Mouse (Mus musculus): ENCODE measurements around the gene Alk. TPM values are rescaled to one million over a fixed set of nuclear protein-coding genes. Genes with fewer than 3 reads are reported as not detected.

The Alk gene
- total and polyA plus RNA-seq, 3 experiments, result 0.02 TPM; not detected in 2

DNA sequence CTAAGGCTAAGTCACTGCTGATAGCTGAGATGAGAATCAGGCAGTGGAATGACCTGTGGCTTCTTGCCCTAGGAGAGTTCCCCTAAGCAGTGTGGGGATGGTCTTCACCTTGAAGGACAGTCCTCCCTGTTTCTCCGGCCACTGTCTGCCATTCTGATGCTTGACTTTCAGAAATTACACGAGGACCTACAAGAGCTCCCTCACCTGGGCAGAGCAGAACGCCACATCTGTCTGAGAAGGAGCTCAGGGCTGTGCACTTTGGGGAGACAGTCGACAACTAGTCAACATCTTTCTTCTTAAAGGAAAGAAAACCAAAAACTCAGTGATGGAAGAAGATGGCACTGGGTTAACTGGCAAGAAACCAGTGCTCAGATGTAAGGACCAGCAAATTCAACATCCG lies 335.9 kb downstream of the Alk start:
- Histone ChIP-seq H3K79me2 (replicated peaks; ENCODE audit: control insufficient read depth, insufficient read depth, low read length) (no peaks in the 10 kb centered on the region), H3K4me3 (no peak overlapping the region), H3K4me1 (ENCODE audit: control insufficient read depth, insufficient read depth, low read length) (no peaks in the 10 kb centered on the region), H3K27me3 (ENCODE audit: control insufficient read depth, insufficient read depth, low read length) (no peaks in the 10 kb centered on the region; the same call in 1 of the 2 replicates), H3K36me3 (ENCODE audit: control insufficient read depth, insufficient read depth, low read length) (no peaks in the 10 kb centered on the region), H3K9ac (ENCODE audit: low read depth, low read length) (no peak overlapping the region), H3K27ac (no peak overlapping the region)
- 79% methylated on average over 5 of the region's 5 CpGs for WGBS
- TF ChIP-seq CTCF (IDR thresholded peaks at IDR 0.05) (no peak), POLR2A (IDR thresholded peaks at IDR 0.05; ENCODE audit: insufficient read depth, low read depth, low read length) (no peak), EP300 (IDR thresholded peaks at IDR 0.05; ENCODE audit: insufficient read depth, low read depth, low read length) (no peak)
- intact Hi-C loops (cut with DNase I), result no loop called here
- DNase-seq, result no peak

DNA sequence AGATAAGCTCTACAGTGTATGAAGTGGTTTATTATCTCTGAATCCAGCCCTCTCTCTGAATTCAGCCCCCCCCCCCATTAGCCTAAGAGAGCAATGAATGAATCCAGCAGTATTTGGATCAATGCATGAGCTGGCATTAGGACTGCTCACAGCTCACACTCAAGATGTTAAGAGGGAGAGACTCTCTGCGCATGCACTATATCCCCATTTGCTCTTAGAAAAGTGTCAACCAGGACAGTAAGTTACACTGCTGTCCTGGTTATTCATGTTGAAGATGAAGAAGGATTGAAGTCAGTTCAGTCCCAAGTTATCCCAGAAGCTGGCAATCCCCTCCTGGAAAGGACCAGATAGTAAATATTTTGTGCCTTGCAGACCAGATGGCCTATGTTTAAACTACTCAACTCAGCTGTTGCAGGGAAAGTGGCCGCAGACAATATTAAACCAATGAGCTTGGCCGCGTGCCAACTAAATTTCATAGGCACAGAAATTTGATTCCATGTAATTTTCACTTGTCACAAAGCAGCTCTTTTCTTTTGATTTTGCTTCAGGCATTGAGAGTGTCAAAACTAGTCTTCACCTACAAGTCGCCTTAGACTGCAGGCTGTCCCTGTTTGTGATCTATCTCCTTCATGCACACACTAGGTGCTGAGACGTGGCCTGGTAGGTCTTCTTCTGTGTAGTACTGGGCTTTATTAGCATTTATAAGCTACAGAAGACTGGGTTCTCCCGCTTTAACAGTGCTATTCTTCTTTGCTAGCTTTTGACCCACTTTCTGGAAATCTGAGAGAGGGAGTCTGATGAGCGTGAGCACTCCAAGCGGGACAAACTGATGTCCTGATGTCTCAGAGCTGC lies 339.0 kb downstream of the Alk start:
- H3K27ac ChIP-seq, result no peak overlapping the region
- WGBS, result 80% methylated on average over 9 of the region's 9 CpGs
- no peak overlapping the region for H3K4me3 ChIP-seq
- no peak for DNase-seq
- no peaks in the 10 kb centered on the region for H3K4me1 ChIP-seq (ENCODE audit: control insufficient read depth, insufficient read depth, low read length)
- no peaks in the 10 kb centered on the region for H3K27me3 ChIP-seq (ENCODE audit: control insufficient read depth, insufficient read depth, low read length)
- TF ChIP-seq POLR2A (IDR thresholded peaks at IDR 0.05; ENCODE audit: insufficient read depth, low read depth, low read length), result no peak
- no peak for TF ChIP-seq CTCF (IDR thresholded peaks at IDR 0.05)
- TF ChIP-seq EP300 (IDR thresholded peaks at IDR 0.05; ENCODE audit: insufficient read depth, low read depth, low read length), result no peak
- intact Hi-C loops (cut with DNase I), result no loop called here
- no peaks in the 10 kb centered on the region for H3K36me3 ChIP-seq (ENCODE audit: control insufficient read depth, insufficient read depth, low read length)
- H3K79me2 ChIP-seq (replicated peaks; ENCODE audit: control insufficient read depth, insufficient read depth, low read length), result no peaks in the 10 kb centered on the region
- no peak overlapping the region for H3K9ac ChIP-seq (ENCODE audit: low read depth, low read length)

DNA sequence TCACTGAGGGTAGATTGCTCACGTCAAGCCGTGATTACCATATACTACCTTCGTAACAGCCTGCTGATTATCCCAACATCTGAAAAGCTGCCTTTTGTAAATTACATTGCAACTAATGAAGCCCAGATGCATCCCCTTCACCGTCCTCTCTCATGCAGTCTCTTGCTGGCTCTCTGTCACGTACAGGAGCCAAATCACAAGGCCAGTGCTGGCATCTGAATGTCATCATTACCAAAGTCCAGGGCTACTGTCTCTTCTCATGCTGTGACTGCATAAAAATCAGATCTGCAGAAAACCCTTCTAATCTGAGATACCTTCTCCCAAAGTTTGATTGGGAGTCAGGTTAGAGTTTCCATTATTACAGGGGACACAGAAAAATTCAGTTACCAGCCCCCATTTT lies 351.0 kb downstream of the Alk start:
- Histone ChIP-seq H3K27ac (no peak overlapping the region), H3K27me3 (ENCODE audit: control insufficient read depth, insufficient read depth, low read length) (no peaks in the 10 kb centered on the region), H3K79me2 (replicated peaks; ENCODE audit: control insufficient read depth, insufficient read depth, low read length) (no peaks in the 10 kb centered on the region), H3K4me3 (no peak overlapping the region), H3K36me3 (ENCODE audit: control insufficient read depth, insufficient read depth, low read length) (no peaks in the 10 kb centered on the region), H3K4me1 (ENCODE audit: control insufficient read depth, insufficient read depth, low read length) (no peaks in the 10 kb centered on the region; the same call in 1 of the 2 replicates), H3K9ac (ENCODE audit: low read depth, low read length) (no peak overlapping the region)
- TF ChIP-seq CTCF (IDR thresholded peaks at IDR 0.05), result no peak
- no peak for TF ChIP-seq EP300 (IDR thresholded peaks at IDR 0.05; ENCODE audit: insufficient read depth, low read depth, low read length)
- TF ChIP-seq POLR2A (IDR thresholded peaks at IDR 0.05; ENCODE audit: insufficient read depth, low read depth, low read length), result no peak
- intact Hi-C loops (cut with DNase I), result no loop called here
- DNase-seq, result no peak
- WGBS, result 77% methylated on average over 5 of the region's 5 CpGs

DNA sequence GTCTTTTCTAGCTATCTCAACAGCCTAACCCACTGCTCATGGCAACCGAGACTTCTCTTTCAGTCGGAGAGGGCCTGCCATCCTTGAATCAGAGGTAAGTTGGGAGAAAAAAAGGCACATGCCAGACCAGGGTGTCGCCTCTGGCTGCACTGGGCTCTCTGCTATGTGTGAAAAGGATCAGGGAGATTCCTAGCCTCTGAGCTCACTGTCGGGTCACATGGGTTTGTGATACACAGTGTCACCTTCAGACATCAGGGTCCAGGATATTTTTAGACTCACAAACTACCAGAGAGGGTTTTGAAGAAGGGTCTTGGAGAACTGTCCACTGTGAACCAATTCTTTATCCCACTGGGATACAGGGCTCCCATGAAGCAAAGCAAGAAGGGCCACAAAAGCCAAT lies 352.9 kb downstream of the Alk start:
- Histone ChIP-seq H3K79me2 (replicated peaks; ENCODE audit: control insufficient read depth, insufficient read depth, low read length) (no peaks in the 10 kb centered on the region), H3K4me3 (no peak overlapping the region), H3K27me3 (ENCODE audit: control insufficient read depth, insufficient read depth, low read length) (no peaks in the 10 kb centered on the region), H3K9ac (ENCODE audit: low read depth, low read length) (no peak overlapping the region), H3K36me3 (ENCODE audit: control insufficient read depth, insufficient read depth, low read length) (no peaks in the 10 kb centered on the region), H3K4me1 (ENCODE audit: control insufficient read depth, insufficient read depth, low read length) (no peaks in the 10 kb centered on the region; the same call in 1 of the 2 replicates), H3K27ac (no peak overlapping the region)
- intact Hi-C loops (cut with DNase I), result no loop called here
- peak; percentile 8 to 16 for DNase-seq
- no peak for TF ChIP-seq POLR2A (IDR thresholded peaks at IDR 0.05; ENCODE audit: insufficient read depth, low read depth, low read length)
- TF ChIP-seq EP300 (IDR thresholded peaks at IDR 0.05; ENCODE audit: insufficient read depth, low read depth, low read length), result no peak
- TF ChIP-seq CTCF (IDR thresholded peaks at IDR 0.05), result no peak
- WGBS, result 44% methylated on average over 4 of the region's 4 CpGs

DNA sequence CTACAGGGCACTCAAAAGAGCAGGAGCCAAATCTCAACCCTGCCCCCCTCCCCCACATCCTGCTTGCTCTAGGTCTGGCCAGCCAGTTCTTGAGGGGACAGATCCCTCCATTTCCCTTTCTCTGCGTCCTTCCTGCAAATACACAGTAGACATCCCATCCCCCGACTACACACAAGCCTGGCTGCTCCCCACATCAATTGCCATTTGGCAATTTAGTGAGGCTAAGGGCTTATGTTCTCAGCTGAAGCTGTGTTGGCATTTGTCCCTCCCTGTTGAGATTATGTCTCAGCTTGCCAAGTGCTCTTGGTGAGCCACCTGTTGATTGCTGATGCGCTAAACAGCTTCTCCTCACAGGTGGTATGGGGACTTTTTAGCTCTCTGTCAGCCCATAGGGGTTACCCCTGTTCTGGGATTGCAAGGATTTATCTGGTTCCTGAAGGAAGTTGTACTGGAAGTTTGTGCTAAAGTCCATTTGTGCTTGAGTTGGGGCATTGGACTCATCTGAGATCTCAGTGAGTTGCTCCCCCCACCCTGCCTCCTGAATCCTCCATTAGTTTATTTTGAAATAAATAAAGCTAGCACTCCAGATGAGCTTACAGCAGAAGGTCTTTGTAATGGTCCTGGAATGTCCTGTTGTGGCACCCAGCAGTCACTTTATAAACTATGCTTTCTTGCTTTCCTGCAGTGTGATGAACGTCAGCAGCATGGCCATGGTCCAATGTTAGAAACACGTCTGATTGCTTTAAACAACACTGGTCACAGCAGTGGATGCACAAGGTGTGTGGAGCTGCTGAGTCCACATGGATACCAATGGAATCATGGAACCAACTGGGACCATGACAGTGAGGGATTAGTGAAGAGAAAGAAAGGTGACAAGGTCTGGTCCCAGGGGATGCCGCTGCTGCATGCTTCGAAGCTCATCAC lies 353.7 kb downstream of the Alk start:
- no peak for DNase-seq
- 45% methylated on average over 7 of the region's 7 CpGs for WGBS
- TF ChIP-seq CTCF (IDR thresholded peaks at IDR 0.05), result no peak
- no peak for TF ChIP-seq POLR2A (IDR thresholded peaks at IDR 0.05; ENCODE audit: insufficient read depth, low read depth, low read length)
- no peak for TF ChIP-seq EP300 (IDR thresholded peaks at IDR 0.05; ENCODE audit: insufficient read depth, low read depth, low read length)
- intact Hi-C loops (cut with DNase I), result no loop called here
- no peaks in the 10 kb centered on the region for H3K27me3 ChIP-seq (ENCODE audit: control insufficient read depth, insufficient read depth, low read length)
- H3K36me3 ChIP-seq (ENCODE audit: control insufficient read depth, insufficient read depth, low read length), result no peaks in the 10 kb centered on the region
- no peak overlapping the region for H3K27ac ChIP-seq
- no peaks in the 10 kb centered on the region for H3K79me2 ChIP-seq (replicated peaks; ENCODE audit: control insufficient read depth, insufficient read depth, low read length)
- H3K9ac ChIP-seq (ENCODE audit: low read depth, low read length), result no peak overlapping the region
- H3K4me3 ChIP-seq, result no peak overlapping the region
- H3K4me1 ChIP-seq (ENCODE audit: control insufficient read depth, insufficient read depth, low read length), result no peaks in the 10 kb centered on the region; the same call in 1 of the 2 replicates
